Mouse (Mus musculus): ENCODE measurements around the gene Rbm42.

- TF ChIP-seq CTCF (IDR thresholded peaks at IDR 0.05) (no peak), POLR2A (IDR thresholded peaks at IDR 0.05; ENCODE audit: insufficient read depth, low read depth, low read length) (no peak)
Observed at GRCm38 (mm10) chr7:30615049-30615760, 34.9 kb downstream of the Rbm42 start.
